ENCODE assay signal across 16 mouse cellular contexts in genomic region chr19:10231871-10232270, GRCm38 (mm10). TPM values are rescaled to one million over a fixed set of nuclear protein-coding genes. Genes with fewer than 3 reads are reported as not detected.
DNase-seq lines count a peak whose midpoint lies in the region; ATAC-seq and TF ChIP-seq lines count a peak whose summit lies in the region.
"Had no signal": no experiment of that assay in that cellular context is flagged by ENCODE, and none has a peak within 500 bp of the region (broad histone marks: within the 10 kb centered on the region; RNA-seq: fewer than 3 reads in every experiment).

No protein-coding gene starts in this region.

- no peak for TF ChIP-seq CTCF in E14TG2a.4 (conservative IDR thresholded peaks at IDR 0.05; ENCODE audit: low read length)
- no peak for TF ChIP-seq CTCF in kidney, adult 2 months (conservative IDR thresholded peaks at IDR 0.05; ENCODE audit: insufficient read depth, insufficient read length, low read depth, low read length)

- no peak for ATAC-seq in heart, embryonic 13.5 days (ENCODE audit: extremely low read depth, insufficient number of reproducible peaks, low FRiP score, low TSS enrichment)

- H3K9ac ChIP-seq in heart, embryonic 13.5 days, result peak overlapping the region; percentile 33; the same call in 1 of the 2 replicates
- H3K9ac ChIP-seq: kidney, embryonic 15.5 days; limb, embryonic 15.5 days; lung, embryonic 14.5 days had no signal

- H3K4me3 ChIP-seq in heart, embryonic 13.5 days, result no peak overlapping the region
- peak overlapping the region; percentile 74 for H3K4me3 ChIP-seq in E14TG2a.4 (replicated peaks; ENCODE audit: low read length)
- H3K4me3 ChIP-seq in limb, embryonic 10.5 days, result peak overlapping the region; percentile 11; the same call in 1 of the 2 replicates
- H3K4me3 ChIP-seq in kidney, adult 2 months (ENCODE audit: insufficient read depth, low read depth, low read length), result no peak overlapping the region
- H3K4me3 ChIP-seq: forebrain, embryonic 10.5 days; kidney, embryonic 15.5 days; limb, embryonic 15.5 days had no signal

- peaks cover 7% of the 10 kb centered on the region for H3K27me3 ChIP-seq in heart, embryonic 13.5 days (replicated peaks)
- no peaks in the 10 kb centered on the region for H3K27me3 ChIP-seq in E14TG2a.4 (ENCODE audit: insufficient read depth, low read length)
- 0 out of 2 replicates have a peak, but pooled peaks cover 4% of the 10 kb centered on the region for H3K27me3 ChIP-seq in limb, embryonic 10.5 days (ENCODE audit: low read depth, poor library complexity, severe bottlenecking)
- no peaks in the 10 kb centered on the region for H3K27me3 ChIP-seq in kidney, adult 2 months (replicated peaks; ENCODE audit: control insufficient read depth, insufficient read depth, low read length)

- H3K4me1 ChIP-seq in heart, embryonic 13.5 days, result peaks cover 27% of the 10 kb centered on the region
- peaks cover 100% of the 10 kb centered on the region for H3K4me1 ChIP-seq in E14TG2a.4 (replicated peaks; ENCODE audit: low read depth, low read length)
- peaks cover 53% of the 10 kb centered on the region for H3K4me1 ChIP-seq in limb, embryonic 10.5 days
- no peaks in the 10 kb centered on the region for H3K4me1 ChIP-seq in kidney, adult 2 months (ENCODE audit: control insufficient read depth, insufficient read depth, low read length)

- 30% methylated on average over 5 of the region's 5 CpGs for WGBS in heart, embryonic 13.5 days
- 8% methylated on average over 5 of the region's 5 CpGs for WGBS in limb, embryonic 10.5 days
- WGBS in kidney, adult 2 months, result 47% methylated on average over 5 of the region's 5 CpGs

- H3K9me3 ChIP-seq in heart, embryonic 13.5 days, result no peaks in the 10 kb centered on the region
- no peaks in the 10 kb centered on the region for H3K9me3 ChIP-seq in E14TG2a.4 (ENCODE audit: low read length)
- no peaks in the 10 kb centered on the region for H3K9me3 ChIP-seq in limb, embryonic 10.5 days (replicated peaks)
- H3K9me3 ChIP-seq: forebrain, embryonic 10.5 days; kidney, embryonic 15.5 days; limb, embryonic 15.5 days had no signal

- H3K27ac ChIP-seq in heart, embryonic 13.5 days (replicated peaks), result peak overlapping the region; percentile 48
- peak overlapping the region; percentile 79 for H3K27ac ChIP-seq in limb, embryonic 10.5 days
- no peak overlapping the region for H3K27ac ChIP-seq in kidney, adult 2 months (ENCODE audit: insufficient read depth, low read depth, low read length)
- H3K27ac ChIP-seq: kidney, embryonic 15.5 days; limb, embryonic 15.5 days had no signal

- no peak overlapping the region for H3K4me2 ChIP-seq in heart, embryonic 13.5 days
- H3K4me2 ChIP-seq: limb, embryonic 15.5 days; lung, embryonic 14.5 days had no signal

- no peak for TF ChIP-seq POLR2A in kidney, adult 2 months (IDR thresholded peaks at IDR 0.05; ENCODE audit: low read depth, low read length)

- H3K36me3 ChIP-seq in heart, embryonic 13.5 days, result no peaks in the 10 kb centered on the region
- H3K36me3 ChIP-seq in E14TG2a.4 (ENCODE audit: insufficient read depth, low read length), result peaks cover 81% of the 10 kb centered on the region
- peaks cover 9% of the 10 kb centered on the region for H3K36me3 ChIP-seq in limb, embryonic 10.5 days
- H3K36me3 ChIP-seq in kidney, adult 2 months (ENCODE audit: control insufficient read depth, insufficient read depth, low read length), result no peaks in the 10 kb centered on the region
- H3K36me3 ChIP-seq: forebrain, embryonic 10.5 days; kidney, embryonic 15.5 days; limb, embryonic 15.5 days had no signal

- no peak for DNase-seq in heart, adult 9 months (ENCODE audit: low spot score in 2 of 2)
- DNase-seq in R1 (ENCODE audit: low read depth, low spot score), result peak; percentile 98
- DNase-seq in limb, embryonic 10.5 days (ENCODE audit: low spot score), result no peak
- DNase-seq in ovary, postnatal 36 days (ENCODE audit: low spot score), result no peak
- DNase-seq in kidney, adult 2 months, result no peak
- DNase-seq: adrenal gland, postnatal 14 days; embryo, embryonic 11 days; lung, embryonic 14.5 days; lung, postnatal 36 days; right cerebral cortex, postnatal 4 days; thymus, postnatal 25 days had no signal

RNA-seq across cellular contexts. Expression of gene Myrf, which starts 8.7 kb away (rescaled TPM):
- polyA plus RNA-seq in heart, embryonic 13.5 days (2015; fragmentation: Nextera tagmentation; extraction: Ambion mirVana), result 8.4 and 11.1 TPM in 2 replicates
- 6.8 and 8.4 TPM in 2 replicates for polyA plus RNA-seq in limb, embryonic 10.5 days (2016; fragmentation: Nextera tagmentation; extraction: Ambion mirVana)
- polyA plus RNA-seq in kidney, adult 2 months (2012; rRNA removed), result 18.8 and 24.5 TPM in 2 replicates

RNA-seq across cellular contexts. Expression of gene Fen1, which starts 27.9 kb away (rescaled TPM):
- 49.0 and 56.8 TPM in 2 replicates for polyA plus RNA-seq in heart, embryonic 13.5 days (2015; fragmentation: Nextera tagmentation; extraction: Ambion mirVana)
- 188 and 204 TPM in 2 replicates for polyA plus RNA-seq in limb, embryonic 10.5 days (2016; fragmentation: Nextera tagmentation; extraction: Ambion mirVana)
- 4.8 and 4.9 TPM in 2 replicates for polyA plus RNA-seq in kidney, adult 2 months (2012; rRNA removed)

RNA-seq across cellular contexts. Expression of gene Tmem258, which starts 28.1 kb away (rescaled TPM):
- polyA plus RNA-seq in heart, embryonic 13.5 days (2015; fragmentation: Nextera tagmentation; extraction: Ambion mirVana), result 399 and 448 TPM in 2 replicates
- polyA plus RNA-seq in limb, embryonic 10.5 days (2016; fragmentation: Nextera tagmentation; extraction: Ambion mirVana), result 420 and 432 TPM in 2 replicates
- polyA plus RNA-seq in kidney, adult 2 months (2012; rRNA removed), result 123 and 135 TPM in 2 replicates

RNA-seq across cellular contexts. Expression of gene Fads1, which starts 49.2 kb away (rescaled TPM):
- polyA plus RNA-seq in heart, embryonic 13.5 days (2015; fragmentation: Nextera tagmentation; extraction: Ambion mirVana), result 54.8 and 58.9 TPM in 2 replicates
- 142 and 155 TPM in 2 replicates for polyA plus RNA-seq in limb, embryonic 10.5 days (2016; fragmentation: Nextera tagmentation; extraction: Ambion mirVana)
- polyA plus RNA-seq in kidney, adult 2 months (2012; rRNA removed), result 87.4 and 88.4 TPM in 2 replicates

Comparison
In these comparisons a context has a peak if more than half of its experiments do, and no peak if none do; other contexts are left out.
1. H3K4me3 ChIP-seq: peak in E14TG2a.4 (single experiment) and limb, embryonic 10.5 days (single experiment); none in heart, embryonic 13.5 days (single experiment) and kidney, adult 2 months (single experiment).